Mouse (Mus musculus) stomach, embryonic 14.5 days (tissue): Measurements from ENCODE around the gene Pomt2. TPM values are rescaled to one million over a fixed set of nuclear protein-coding genes. Genes with fewer than 3 reads are reported as not detected.
A peak's percentile ranks its signal among the peaks of the same experiment; 100 is the strongest.

Experiments used
- ATAC-seq: fragments of 200-750 bp; cut with Nextera tagmentation; 2 replicates; pipeline ENCODE4 v1.8.0; 2017; ENCODE audit warnings: low read depth, moderate TSS enrichment; ENCODE audit not compliant: insufficient number of reproducible peaks, insufficient read depth, low FRiP score
- H3K27ac ChIP-seq: fragments of 300-500 bp; sonication (generic); 2 replicates; pipeline ENCODE4 v1.5.1; 2014; ENCODE audit warnings: mild to moderate bottlenecking, low read length, moderate library complexity, mixed read lengths
- H3K27me3 ChIP-seq: fragments of 300-500 bp; sonication (generic); 2 replicates; pipeline ENCODE4 v1.6.1; 2014; ENCODE audit warnings: low read length, control low read depth, mixed read lengths; ENCODE audit not compliant: control insufficient read depth, insufficient read depth
- H3K36me3 ChIP-seq: fragments of 300-500 bp; sonication (generic); 2 replicates; pipeline ENCODE4 v1.6.1; 2014; ENCODE audit warnings: mild to moderate bottlenecking, control low read depth, low read length, moderate library complexity, mixed read lengths; ENCODE audit not compliant: control insufficient read depth, insufficient read depth
- H3K4me1 ChIP-seq: fragments of 300-500 bp; sonication (generic); 2 replicates; pipeline ENCODE4 v1.6.1; 2014; ENCODE audit warnings: low read length, control low read depth, mixed read lengths; ENCODE audit not compliant: control insufficient read depth, insufficient read depth
- H3K4me2 ChIP-seq: fragments of 300-500 bp; sonication (generic); replicated peaks from 2 replicates; pipeline ENCODE4 v1.6.1; 2014; ENCODE audit warnings: low read depth, low read length, control low read depth
- H3K4me3 ChIP-seq: fragments of 300-500 bp; sonication (generic); 2 replicates; pipeline ENCODE4 v1.5.1; 2014; ENCODE audit warnings: low read depth, low read length, control low read depth
- H3K9ac ChIP-seq: fragments of 300-500 bp; sonication (generic); replicated peaks from 2 replicates; pipeline ENCODE4 v1.6.1; 2014; ENCODE audit warnings: low read depth, mild to moderate bottlenecking, control low read depth, low read length, moderate library complexity, mixed read lengths
- H3K9me3 ChIP-seq: fragments of 300-500 bp; sonication (generic); 2 replicates; pipeline ENCODE4 v1.6.1; 2016; ENCODE audit warnings: low read depth, low read length, control low read depth; ENCODE audit not compliant: control insufficient read depth
- WGBS: fragments of 180-500 bp; shearing (Covaris S2); extraction: QIAGEN DNeasy Blood & Tissue Kit; methylation state at CpG from one replicate; pipeline ENCODE4 v1.1.7; 2014; 5-methylcytosine and 5-hydroxymethylcytosine counted together
- polyA plus RNA-seq: library from polyadenylated mRNA; unstranded; fragments of >200 nt; fragmentation: Nextera tagmentation; extraction: Ambion mirVana; gene quantifications from 2 replicates; pipeline ENCODE4 v1.2.1, GENCODE M21; 2014

The Pomt2 gene
- polyA plus RNA-seq, 1 experiment from 2014 or later = 18.7 TPM

DNA sequence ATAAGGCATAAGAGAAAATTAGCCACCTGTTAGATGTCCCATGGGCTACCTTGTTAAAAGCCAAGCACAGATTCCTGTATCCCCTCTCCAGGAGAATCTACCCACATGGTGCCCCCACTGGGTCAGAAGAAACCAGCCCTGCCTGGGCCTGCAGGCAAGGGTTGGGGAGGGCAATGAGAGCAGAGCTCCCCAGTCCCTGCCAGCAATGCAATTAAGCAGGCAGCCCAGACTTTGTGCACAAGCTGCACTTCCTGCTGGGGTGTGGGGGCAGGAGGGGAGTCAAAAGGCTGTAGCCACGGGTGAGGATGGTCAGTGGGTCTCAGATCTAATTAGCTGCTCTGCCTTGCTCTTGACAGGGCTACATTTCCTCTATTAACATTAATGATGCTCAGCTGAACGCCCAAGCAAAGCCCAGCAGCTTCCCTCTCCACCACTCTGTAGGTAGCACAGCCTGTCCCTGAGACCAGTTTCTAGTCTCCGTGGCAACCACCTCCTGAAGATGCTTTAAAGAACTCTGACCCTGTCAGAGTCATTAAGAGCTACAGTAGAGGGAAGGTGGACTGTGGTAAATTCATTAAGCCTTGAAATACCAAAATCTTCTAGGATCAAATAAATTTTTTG is 40.3 kb downstream of the Pomt2 start:
- Histone ChIP-seq H3K9me3 (no peaks in the 10 kb centered on the region), H3K36me3 (peaks cover 6% of the 10 kb centered on the region; the same call in 1 of the 2 replicates), H3K27me3 (no peaks in the 10 kb centered on the region), H3K9ac (no peak overlapping the region), H3K4me2 (no peak overlapping the region), H3K4me3 (no peak overlapping the region), H3K4me1 (no peaks in the 10 kb centered on the region), H3K27ac (no peak overlapping the region)
- 48% methylated on average over 3 of the region's 3 CpGs for WGBS
- peak; percentile 33; the same call in 1 of the 2 replicates for ATAC-seq

GRCm38 (mm10) chr12:87104796-87105195 is 43.0 kb downstream of the Pomt2 start:
- ATAC-seq = no peak
- Histone ChIP-seq H3K9ac (no peak overlapping the region), H3K27me3 (peaks cover 4% of the 10 kb centered on the region; the same call in 1 of the 2 replicates), H3K9me3 (no peaks in the 10 kb centered on the region), H3K4me3 (no peak overlapping the region), H3K4me2 (no peak overlapping the region), H3K36me3 (no peaks in the 10 kb centered on the region), H3K27ac (no peak overlapping the region), H3K4me1 (peaks cover 5% of the 10 kb centered on the region; the same call in 1 of the 2 replicates)
- 72% methylated on average over 4 of the region's 4 CpGs for WGBS

- Histone ChIP-seq H3K4me3 (no peak overlapping the region), H3K9me3 (no peaks in the 10 kb centered on the region), H3K4me2 (no peak overlapping the region), H3K27ac (no peak overlapping the region), H3K27me3 (peaks cover 4% of the 10 kb centered on the region; the same call in 1 of the 2 replicates), H3K36me3 (no peaks in the 10 kb centered on the region), H3K9ac (no peak overlapping the region), H3K4me1 (peaks cover 5% of the 10 kb centered on the region; the same call in 1 of the 2 replicates)
- no peak for ATAC-seq
- WGBS = 87% methylated on average over 4 of the region's 4 CpGs
Observed at GRCm38 (mm10) chr12:87103471-87103870, 44.3 kb downstream of the Pomt2 start.

DNA sequence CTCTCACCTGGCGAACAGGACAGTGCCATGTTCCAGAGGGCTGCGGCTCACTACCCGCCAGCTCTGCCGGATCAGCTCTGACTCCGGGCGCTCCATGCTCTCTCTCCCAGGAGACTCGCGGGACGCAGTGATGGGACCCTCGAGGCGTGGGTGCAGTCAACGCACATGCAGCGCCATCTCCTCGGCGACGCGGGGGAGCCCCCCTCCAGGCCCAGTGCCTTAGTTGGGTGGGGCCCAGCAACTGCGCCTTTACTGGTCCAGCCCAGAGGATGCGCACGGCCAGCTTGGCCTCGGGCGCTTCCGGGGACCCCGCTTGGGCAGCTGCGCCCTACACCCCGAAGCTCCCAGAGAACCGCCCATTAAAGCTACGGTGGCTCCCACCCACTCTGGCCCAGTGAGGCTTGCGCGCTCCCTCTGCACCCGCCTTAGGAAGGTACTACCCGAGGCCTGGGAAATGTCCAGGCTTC is 45.6 kb downstream of the Pomt2 start, which contains the start of gene Ngb:
Gene Ngb (minus strand): TSS at position 375 of the 467 bp plus-strand sequence.
- H3K9ac ChIP-seq = no peak within 1 kb of the TSS
- peak within 1 kb of the TSS; percentile 22 for H3K4me3 ChIP-seq
- no peaks in the 10 kb centered on the region for H3K9me3 ChIP-seq
- no peak within 1 kb of the TSS for H3K27ac ChIP-seq
- no peaks in the 10 kb centered on the region for H3K36me3 ChIP-seq
- H3K4me1 ChIP-seq = peaks cover 5% of the 10 kb centered on the region; the same call in 1 of the 2 replicates
- peaks cover 4% of the 10 kb centered on the region; the same call in 1 of the 2 replicates for H3K27me3 ChIP-seq
- 3% methylated on average over 32 of the region's 32 CpGs for WGBS
- ATAC-seq = 0 out of 2 replicates have a peak, but pooled peaks have one; percentile 14
- peak within 1 kb of the TSS; percentile 51 for H3K4me2 ChIP-seq

DNA sequence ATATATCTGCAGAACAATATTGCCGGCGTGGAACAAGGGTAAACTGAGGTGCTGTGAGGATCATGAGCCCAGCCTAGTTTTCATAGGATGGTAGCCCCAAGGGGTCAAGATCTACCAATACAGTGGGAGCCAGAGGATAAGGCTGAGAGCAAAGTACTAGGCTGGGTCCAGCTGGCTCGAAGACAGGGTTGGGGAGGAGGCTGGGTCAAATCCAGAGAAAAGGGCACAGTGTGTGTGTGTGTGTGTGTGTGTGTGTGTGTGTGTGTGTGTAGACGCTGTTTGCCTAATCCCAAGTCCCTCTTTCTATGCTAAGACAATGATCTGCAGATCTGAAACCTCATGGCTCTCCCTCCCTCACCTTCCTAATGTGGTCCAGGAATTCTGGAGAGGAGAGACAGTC is 47.4 kb downstream of the Pomt2 start:
- peaks cover 5% of the 10 kb centered on the region; the same call in 1 of the 2 replicates for H3K4me1 ChIP-seq
- no peak overlapping the region for H3K4me3 ChIP-seq
- 84% methylated on average over 4 of the region's 4 CpGs for WGBS
- no peaks in the 10 kb centered on the region for H3K9me3 ChIP-seq
- no peaks in the 10 kb centered on the region for H3K36me3 ChIP-seq
- peaks cover 4% of the 10 kb centered on the region; the same call in 1 of the 2 replicates for H3K27me3 ChIP-seq
- no peak overlapping the region for H3K27ac ChIP-seq
- no peak for ATAC-seq
- H3K9ac ChIP-seq = no peak overlapping the region
- no peak overlapping the region for H3K4me2 ChIP-seq

DNA sequence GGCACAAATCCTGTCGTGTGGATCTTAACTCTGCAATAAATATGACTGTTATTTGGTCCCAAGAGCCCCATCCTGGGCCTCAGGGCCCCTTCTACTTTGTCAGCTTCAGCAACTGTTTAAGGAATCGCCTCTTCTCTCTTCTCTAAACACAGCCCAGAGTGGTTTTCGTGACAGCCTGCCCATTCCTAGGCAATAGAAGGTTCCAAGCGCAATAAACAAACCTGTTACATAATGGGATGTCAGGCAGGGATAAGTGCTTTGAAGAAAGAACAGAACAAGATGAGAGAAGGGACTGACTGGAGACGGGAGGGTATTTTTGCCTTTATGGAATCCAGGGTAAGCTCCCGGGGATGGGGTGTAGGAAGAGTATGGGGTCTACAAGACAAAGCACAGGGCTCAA is 54.1 kb downstream of the Pomt2 start:
- 36% methylated on average over 6 of the region's 6 CpGs for WGBS
- ATAC-seq = no peak

GRCm38 (mm10) chr12:87093249-87093648 is 54.5 kb downstream of the Pomt2 start:
- no peak overlapping the region for H3K4me2 ChIP-seq
- H3K9ac ChIP-seq = no peak overlapping the region
- WGBS = 69% methylated on average over 4 of the region's 4 CpGs
- H3K9me3 ChIP-seq = no peaks in the 10 kb centered on the region
- H3K27me3 ChIP-seq = no peaks in the 10 kb centered on the region
- no peak overlapping the region for H3K27ac ChIP-seq
- no peaks in the 10 kb centered on the region for H3K36me3 ChIP-seq
- no peak overlapping the region for H3K4me3 ChIP-seq
- H3K4me1 ChIP-seq = no peaks in the 10 kb centered on the region
- ATAC-seq = no peak

More for the DNA sequence above, 54.1 kb downstream of the Pomt2 start:
- H3K4me1 ChIP-seq = no peaks in the 10 kb centered on the region
- no peaks in the 10 kb centered on the region for H3K36me3 ChIP-seq
- no peak overlapping the region for H3K9ac ChIP-seq
- no peaks in the 10 kb centered on the region for H3K9me3 ChIP-seq
- no peak overlapping the region for H3K4me2 ChIP-seq
- H3K27ac ChIP-seq = no peak overlapping the region
- H3K27me3 ChIP-seq = no peaks in the 10 kb centered on the region
- no peak overlapping the region for H3K4me3 ChIP-seq

DNA sequence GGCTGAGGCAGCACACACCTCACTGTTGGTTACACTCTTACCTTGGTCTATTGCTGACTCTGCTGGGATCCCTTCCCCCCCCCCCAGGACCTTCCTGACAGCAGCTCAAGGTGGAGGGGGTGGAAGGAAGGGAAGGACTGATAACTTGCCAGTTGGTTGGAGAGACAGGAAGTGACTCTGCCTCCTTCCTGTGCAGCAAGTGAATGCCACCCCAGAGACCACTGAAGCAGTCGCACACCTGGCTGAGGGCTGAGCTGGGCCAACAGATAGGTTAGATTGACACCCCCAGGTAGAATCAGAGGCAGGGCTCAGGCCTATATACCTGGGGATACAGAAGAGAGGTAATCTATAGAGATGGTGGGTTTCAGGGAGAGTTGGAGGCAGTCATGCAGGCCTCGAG is 55.9 kb downstream of the Pomt2 start:
- 81% methylated on average over 2 of the region's 2 CpGs for WGBS
- ATAC-seq = no peak
- H3K4me2 ChIP-seq = no peak overlapping the region

More for the DNA sequence above, 55.9 kb downstream of the Pomt2 start:
- Histone ChIP-seq H3K27me3 (no peaks in the 10 kb centered on the region), H3K4me3 (no peak overlapping the region), H3K4me1 (no peaks in the 10 kb centered on the region), H3K9me3 (no peaks in the 10 kb centered on the region), H3K36me3 (no peaks in the 10 kb centered on the region), H3K9ac (no peak overlapping the region), H3K27ac (no peak overlapping the region)
